Mouse (Mus musculus) hindbrain, embryonic 15.5 days (tissue): ENCODE measurements around the gene Spata13. TPM values are rescaled to one million over a fixed set of nuclear protein-coding genes. Genes with fewer than 3 reads are reported as not detected.
A peak's percentile ranks its signal among the peaks of the same experiment; 100 is the strongest.

Experiments used
- ATAC-seq: fragments of 200-750 bp; cut with Nextera tagmentation; 2 replicates; pipeline ENCODE4 v1.8.0; 2017; ENCODE audit warnings: low read depth, moderate number of reproducible peaks, moderate TSS enrichment; ENCODE audit not compliant: low FRiP score
- H3K27ac ChIP-seq: fragments of 300-500 bp; sonication (generic); replicated peaks from 2 replicates; pipeline ENCODE4 v1.5.1; 2015; ENCODE audit warnings: mild to moderate bottlenecking, inconsistent platforms
- H3K27me3 ChIP-seq: fragments of 300-500 bp; sonication (generic); 2 replicates; pipeline ENCODE4 v1.6.1; 2015; ENCODE audit warnings: control low read depth, inconsistent platforms
- H3K36me3 ChIP-seq: fragments of 300-500 bp; sonication (generic); 2 replicates; pipeline ENCODE4 v1.6.1; 2015; ENCODE audit warnings: control low read depth, inconsistent platforms
- H3K4me1 ChIP-seq: fragments of 300-500 bp; sonication (generic); replicated peaks from 2 replicates; pipeline ENCODE4 v1.6.1; 2015; ENCODE audit warnings: control low read depth, inconsistent platforms
- H3K4me2 ChIP-seq: fragments of 300-500 bp; sonication (generic); 2 replicates; pipeline ENCODE4 v1.6.1; 2015; ENCODE audit warnings: moderate library complexity, mild to moderate bottlenecking, inconsistent platforms
- H3K4me3 ChIP-seq: fragments of 300-500 bp; sonication (generic); 2 replicates; pipeline ENCODE4 v1.5.1; 2015; ENCODE audit warnings: mild to moderate bottlenecking, inconsistent platforms
- H3K9ac ChIP-seq: fragments of 300-500 bp; sonication (generic); 2 replicates; pipeline ENCODE4 v1.6.1; 2015; ENCODE audit warnings: inconsistent platforms
- H3K9me3 ChIP-seq: fragments of 300-500 bp; sonication (generic); 2 replicates; pipeline ENCODE4 v1.6.1; 2016; ENCODE audit warnings: control low read depth, inconsistent platforms
- WGBS: fragments of 180-500 bp; shearing (Covaris S2); methylation state at CpG from one replicate; pipeline ENCODE4 v1.1.7; 2015; 5-methylcytosine and 5-hydroxymethylcytosine counted together
- polyA plus RNA-seq: library from polyadenylated mRNA; unstranded; fragments of >200 nt; fragmentation: Nextera tagmentation; extraction: Ambion mirVana; gene quantifications from 2 replicates; pipeline ENCODE4 v1.2.1, GENCODE M21; 2015

Spata13 gene
- polyA plus RNA-seq, 1 experiment from 2014 or later, result 20.5 TPM

GRCm38 (mm10) chr14:60709192-60709591 is 75.4 kb downstream of the Spata13 start:
- Histone ChIP-seq H3K9me3 (no peaks in the 10 kb centered on the region), H3K9ac (no peak overlapping the region), H3K27me3 (no peaks in the 10 kb centered on the region), H3K4me3 (no peak overlapping the region), H3K4me1 (no peaks in the 10 kb centered on the region; the same call in 1 of the 2 replicates), H3K36me3 (no peaks in the 10 kb centered on the region), H3K4me2 (no peak overlapping the region), H3K27ac (no peak overlapping the region)
- 83% methylated on average over 11 of the region's 11 CpGs for WGBS
- no peak for ATAC-seq

GRCm38 (mm10) chr14:60709749-60710148 is 75.9 kb downstream of the Spata13 start:
- H3K4me3 ChIP-seq, result no peak overlapping the region
- no peaks in the 10 kb centered on the region for H3K36me3 ChIP-seq
- H3K27me3 ChIP-seq, result no peaks in the 10 kb centered on the region
- WGBS, result 94% methylated on average over 8 of the region's 8 CpGs
- H3K9me3 ChIP-seq, result no peaks in the 10 kb centered on the region
- ATAC-seq, result no peak
- no peaks in the 10 kb centered on the region; the same call in 1 of the 2 replicates for H3K4me1 ChIP-seq
- no peak overlapping the region for H3K9ac ChIP-seq
- H3K4me2 ChIP-seq, result no peak overlapping the region
- H3K27ac ChIP-seq, result no peak overlapping the region

- Histone ChIP-seq H3K4me1 (no peaks in the 10 kb centered on the region), H3K36me3 (no peaks in the 10 kb centered on the region), H3K27ac (no peak overlapping the region), H3K9ac (no peak overlapping the region), H3K27me3 (no peaks in the 10 kb centered on the region), H3K9me3 (no peaks in the 10 kb centered on the region), H3K4me3 (no peak overlapping the region), H3K4me2 (no peak overlapping the region)
- no peak for ATAC-seq
- 93% methylated on average over 5 of the region's 5 CpGs for WGBS
These were observed 77.4 kb downstream of the Spata13 start for GRCm38 (mm10) chr14:60711161-60711560.

GRCm38 (mm10) chr14:60711590-60712288 is 77.9 kb downstream of the Spata13 start:
- Histone ChIP-seq H3K9me3 (no peaks in the 10 kb centered on the region), H3K27ac (no peak overlapping the region), H3K9ac (no peak overlapping the region), H3K4me2 (no peak overlapping the region), H3K36me3 (no peaks in the 10 kb centered on the region), H3K4me1 (no peaks in the 10 kb centered on the region), H3K4me3 (no peak overlapping the region), H3K27me3 (no peaks in the 10 kb centered on the region)
- ATAC-seq, result no peak
- WGBS, result 94% methylated on average over 6 of the region's 6 CpGs

GRCm38 (mm10) chr14:60712289-60712830 is 78.6 kb downstream of the Spata13 start:
- WGBS, result 87% methylated on average over 11 of the region's 11 CpGs
- H3K9ac ChIP-seq, result no peak overlapping the region

GRCm38 (mm10) chr14:60715686-60716085 is 81.9 kb downstream of the Spata13 start:
- Histone ChIP-seq H3K27me3 (no peaks in the 10 kb centered on the region), H3K9ac (no peak overlapping the region), H3K9me3 (no peaks in the 10 kb centered on the region), H3K27ac (no peak overlapping the region), H3K4me1 (no peaks in the 10 kb centered on the region), H3K36me3 (no peaks in the 10 kb centered on the region), H3K4me3 (no peak overlapping the region), H3K4me2 (no peak overlapping the region)
- ATAC-seq, result no peak
- WGBS, result 85% methylated on average over 5 of the region's 5 CpGs

More at GRCm38 (mm10) chr14:60712289-60712830, 78.6 kb downstream of the Spata13 start:
- no peaks in the 10 kb centered on the region for H3K4me1 ChIP-seq
- H3K36me3 ChIP-seq, result no peaks in the 10 kb centered on the region
- no peak overlapping the region for H3K4me2 ChIP-seq
- no peaks in the 10 kb centered on the region for H3K9me3 ChIP-seq
- ATAC-seq, result no peak
- H3K27ac ChIP-seq, result no peak overlapping the region
- no peak overlapping the region for H3K4me3 ChIP-seq
- no peaks in the 10 kb centered on the region for H3K27me3 ChIP-seq

GRCm38 (mm10) chr14:60721304-60721703 is 87.5 kb downstream of the Spata13 start:
- 74% methylated on average over 8 of the region's 8 CpGs for WGBS
- H3K9ac ChIP-seq, result no peak overlapping the region
- no peaks in the 10 kb centered on the region; the same call in 1 of the 2 replicates for H3K4me1 ChIP-seq
- no peak for ATAC-seq
- H3K27me3 ChIP-seq, result no peaks in the 10 kb centered on the region
- H3K27ac ChIP-seq, result no peak overlapping the region
- H3K9me3 ChIP-seq, result no peaks in the 10 kb centered on the region
- no peaks in the 10 kb centered on the region for H3K36me3 ChIP-seq
- no peak overlapping the region for H3K4me2 ChIP-seq
- no peak overlapping the region for H3K4me3 ChIP-seq

GRCm38 (mm10) chr14:60721938-60722337 is 88.1 kb downstream of the Spata13 start:
- ATAC-seq, result no peak
- no peak overlapping the region for H3K4me3 ChIP-seq
- H3K4me1 ChIP-seq, result no peaks in the 10 kb centered on the region; the same call in 1 of the 2 replicates
- H3K9me3 ChIP-seq, result no peaks in the 10 kb centered on the region
- H3K36me3 ChIP-seq, result no peaks in the 10 kb centered on the region
- no peak overlapping the region for H3K27ac ChIP-seq
- no peak overlapping the region for H3K9ac ChIP-seq
- no peaks in the 10 kb centered on the region for H3K27me3 ChIP-seq
- WGBS, result 72% methylated on average over 3 of the region's 3 CpGs
- no peak overlapping the region for H3K4me2 ChIP-seq

- peak; percentile 65; the same call in 1 of the 2 replicates for ATAC-seq
These were observed 92.3 kb downstream of the Spata13 start for GRCm38 (mm10) chr14:60726091-60726490.

GRCm38 (mm10) chr14:60727130-60727529 is 93.3 kb downstream of the Spata13 start:
- peak; percentile 48; the same call in 1 of the 2 replicates for ATAC-seq
- no peak overlapping the region for H3K27ac ChIP-seq
- H3K9me3 ChIP-seq, result no peaks in the 10 kb centered on the region
- H3K36me3 ChIP-seq, result no peaks in the 10 kb centered on the region
- no peaks in the 10 kb centered on the region for H3K27me3 ChIP-seq
- H3K4me2 ChIP-seq, result no peak overlapping the region
- no peak overlapping the region for H3K4me3 ChIP-seq
- WGBS, result 87% methylated on average over 4 of the region's 4 CpGs
- H3K4me1 ChIP-seq, result no peaks in the 10 kb centered on the region; the same call in 1 of the 2 replicates
- no peak overlapping the region for H3K9ac ChIP-seq

More at GRCm38 (mm10) chr14:60726091-60726490, 92.3 kb downstream of the Spata13 start:
- no peak overlapping the region for H3K4me3 ChIP-seq
- no peaks in the 10 kb centered on the region for H3K9me3 ChIP-seq
- no peak overlapping the region for H3K9ac ChIP-seq
- 59% methylated on average over 6 of the region's 6 CpGs for WGBS
- no peaks in the 10 kb centered on the region for H3K36me3 ChIP-seq
- H3K4me1 ChIP-seq, result no peaks in the 10 kb centered on the region; the same call in 1 of the 2 replicates
- no peak overlapping the region for H3K4me2 ChIP-seq
- H3K27me3 ChIP-seq, result no peaks in the 10 kb centered on the region
- H3K27ac ChIP-seq, result no peak overlapping the region

GRCm38 (mm10) chr14:60732081-60732480 is 98.3 kb downstream of the Spata13 start:
- ATAC-seq, result no peak
- no peak overlapping the region for H3K4me2 ChIP-seq

GRCm38 (mm10) chr14:60732787-60733186 is 99.0 kb downstream of the Spata13 start:
- H3K36me3 ChIP-seq, result no peaks in the 10 kb centered on the region
- no peaks in the 10 kb centered on the region for H3K27me3 ChIP-seq
- 17% methylated on average over 16 of the region's 16 CpGs for WGBS
- H3K9me3 ChIP-seq, result no peaks in the 10 kb centered on the region
- peak overlapping the region; percentile 43 for H3K4me2 ChIP-seq
- no peak overlapping the region for H3K4me3 ChIP-seq
- H3K4me1 ChIP-seq, result peaks cover 37% of the 10 kb centered on the region
- H3K9ac ChIP-seq, result no peak overlapping the region; the same call in 1 of the 2 replicates
- peak overlapping the region; percentile 7 for H3K27ac ChIP-seq
- ATAC-seq, result no peak

More at GRCm38 (mm10) chr14:60732081-60732480, 98.3 kb downstream of the Spata13 start:
- Histone ChIP-seq H3K27ac (no peak overlapping the region), H3K36me3 (no peaks in the 10 kb centered on the region), H3K9me3 (no peaks in the 10 kb centered on the region), H3K27me3 (no peaks in the 10 kb centered on the region), H3K9ac (no peak overlapping the region), H3K4me3 (no peak overlapping the region), H3K4me1 (peaks cover 35% of the 10 kb centered on the region)
- WGBS, result 67% methylated on average over 6 of the region's 6 CpGs
